Mouse (Mus musculus): ENCODE data around the gene Mxi1.

- TF ChIP-seq CTCF (conservative IDR thresholded peaks at IDR 0.05; ENCODE audit: low read length): no peak
- TF ChIP-seq NANOG (IDR thresholded peaks at IDR 0.05; ENCODE audit: borderline replicate concordance, low read length): no peak
These were observed 65.5 kb downstream of the Mxi1 start for GRCm38 (mm10) chr19:53375816-53376215.
